Mouse (Mus musculus) forebrain, postnatal 0 days (tissue): Measurements from ENCODE around the gene Ptpn13. TPM values are rescaled to one million over a fixed set of nuclear protein-coding genes. Genes with fewer than 3 reads are reported as not detected.
A peak's percentile ranks its signal among the peaks of the same experiment; 100 is the strongest.

ENCODE experiments used
- ATAC-seq: fragments of 200-750 bp; cut with Nextera tagmentation; 2 replicates; pipeline ENCODE4 v1.8.0; 2017; ENCODE audit warnings: mild to moderate bottlenecking, moderate library complexity
- DNase-seq: peaks from one replicate; pipeline ENCODE4 v3.0.0-alpha.2; 2015
- H3K27ac ChIP-seq: fragments of 300-500 bp; sonication (generic); 2 replicates; pipeline ENCODE4 v1.5.1; 2014; ENCODE audit warnings: low read depth, mild to moderate bottlenecking, antibody characterized with exemption, low read length, moderate library complexity, mixed read lengths
- H3K27me3 ChIP-seq: fragments of 300-500 bp; sonication (generic); 2 replicates; pipeline ENCODE4 v1.6.1; 2014; ENCODE audit warnings: mild to moderate bottlenecking, low read length, mixed read lengths; ENCODE audit not compliant: insufficient read depth
- H3K36me3 ChIP-seq: fragments of 300-500 bp; sonication (generic); 2 replicates; pipeline ENCODE4 v1.6.1; 2014; ENCODE audit warnings: mild to moderate bottlenecking, moderate library complexity; ENCODE audit not compliant: insufficient read depth
- H3K4me1 ChIP-seq: fragments of 300-500 bp; sonication (generic); 2 replicates; pipeline ENCODE4 v1.6.1; 2014; ENCODE audit warnings: antibody characterized with exemption; ENCODE audit not compliant: insufficient read depth
- H3K4me2 ChIP-seq: fragments of 300-500 bp; sonication (generic); 2 replicates; pipeline ENCODE4 v1.6.1; 2014; ENCODE audit warnings: low read depth, mild to moderate bottlenecking, moderate library complexity
- H3K4me3 ChIP-seq: fragments of 300-500 bp; sonication (generic); 2 replicates; pipeline ENCODE4 v1.5.1; 2014; ENCODE audit warnings: low read depth, low read length, mixed read lengths
- H3K9ac ChIP-seq: fragments of 300-500 bp; sonication (generic); 2 replicates; pipeline ENCODE4 v1.6.1; 2014; ENCODE audit warnings: mild to moderate bottlenecking
- H3K9me3 ChIP-seq: fragments of 300-500 bp; sonication (generic); 2 replicates; pipeline ENCODE4 v1.6.1; 2016; ENCODE audit warnings: low read length
- CTCF ChIP-seq: sonication (generic); IDR thresholded peaks from 2 replicates; pipeline ENCODE4 v1.5.1; 2016; ENCODE audit warnings: antibody characterized with exemption, control low read depth, low read depth
- WGBS: fragments of 180-500 bp; shearing (Covaris S2); extraction: QIAGEN DNeasy Blood & Tissue Kit; methylation state at CpG from one replicate; pipeline ENCODE4 v1.1.7; 2014; 5-methylcytosine and 5-hydroxymethylcytosine counted together
- polyA plus RNA-seq: library from polyadenylated mRNA; unstranded; fragments of >200 nt; fragmentation: Nextera tagmentation; extraction: Ambion mirVana; gene quantifications from 2 replicates; pipeline ENCODE4 v1.2.1, GENCODE M21; 2015
- total RNA-seq: library from RNA; depleted of rRNA; stranded (reverse); fragments of >200 nt; gene quantifications from 2 replicates; pipeline ENCODE4 v1.2.3, GENCODE M21; 2014

Gene Ptpn13
- total and polyA plus RNA-seq, 2 experiments from 2014 or later: 1.8 to 16.2 TPM

- ATAC-seq: no peak
These were observed 173.9 kb downstream of the Ptpn13 start for GRCm38 (mm10) chr5:103598881-103599280.

GRCm38 (mm10) chr5:103603115-103603893 lies 178.3 kb downstream of the Ptpn13 start:
- peak; percentile 45 for ATAC-seq
- 31% methylated on average over 11 of the region's 11 CpGs for WGBS
- no peaks in the 10 kb centered on the region for H3K27me3 ChIP-seq
- no peaks in the 10 kb centered on the region for H3K4me1 ChIP-seq
- no peak overlapping the region for H3K27ac ChIP-seq
- TF ChIP-seq CTCF: no peak
- H3K9me3 ChIP-seq: no peaks in the 10 kb centered on the region
- H3K4me3 ChIP-seq: no peak overlapping the region
- no peaks in the 10 kb centered on the region for H3K36me3 ChIP-seq
- H3K9ac ChIP-seq: no peak overlapping the region
- no peak overlapping the region for H3K4me2 ChIP-seq
- DNase-seq: no peak

More at GRCm38 (mm10) chr5:103598881-103599280, 173.9 kb downstream of the Ptpn13 start:
- H3K27ac ChIP-seq: no peak overlapping the region
- no peaks in the 10 kb centered on the region for H3K9me3 ChIP-seq
- no peak overlapping the region for H3K9ac ChIP-seq
- H3K27me3 ChIP-seq: no peaks in the 10 kb centered on the region
- peaks cover 7% of the 10 kb centered on the region; the same call in 1 of the 2 replicates for H3K4me1 ChIP-seq
- no peak for TF ChIP-seq CTCF
- H3K4me2 ChIP-seq: no peak overlapping the region
- no peak for DNase-seq
- H3K36me3 ChIP-seq: no peaks in the 10 kb centered on the region
- H3K4me3 ChIP-seq: no peak overlapping the region
- WGBS: 84% methylated on average over 5 of the region's 5 CpGs

GRCm38 (mm10) chr5:103605707-103606106 lies 180.7 kb downstream of the Ptpn13 start:
- Histone ChIP-seq H3K4me1 (no peaks in the 10 kb centered on the region), H3K36me3 (no peaks in the 10 kb centered on the region), H3K27me3 (no peaks in the 10 kb centered on the region), H3K9ac (no peak overlapping the region), H3K4me3 (no peak overlapping the region), H3K27ac (no peak overlapping the region), H3K9me3 (no peaks in the 10 kb centered on the region), H3K4me2 (no peak overlapping the region)
- 78% methylated on average over 7 of the region's 7 CpGs for WGBS
- no peak for TF ChIP-seq CTCF
- ATAC-seq: no peak
- no peak for DNase-seq

- no peak overlapping the region for H3K4me3 ChIP-seq
- no peaks in the 10 kb centered on the region for H3K9me3 ChIP-seq
- ATAC-seq (no peak), DNase-seq (no peak)
- no peak overlapping the region for H3K27ac ChIP-seq
- H3K27me3 ChIP-seq: no peaks in the 10 kb centered on the region
- no peaks in the 10 kb centered on the region for H3K36me3 ChIP-seq
- no peak overlapping the region for H3K9ac ChIP-seq
- WGBS: 75% methylated on average over 5 of the region's 5 CpGs
- no peak for TF ChIP-seq CTCF
- no peak overlapping the region for H3K4me2 ChIP-seq
- H3K4me1 ChIP-seq: no peaks in the 10 kb centered on the region
These were observed 185.2 kb downstream of the Ptpn13 start for GRCm38 (mm10) chr5:103610148-103610547.

GRCm38 (mm10) chr5:103610856-103611472 lies 186.0 kb downstream of the Ptpn13 start:
- H3K4me2 ChIP-seq: no peak overlapping the region
- no peaks in the 10 kb centered on the region for H3K9me3 ChIP-seq
- no peak overlapping the region for H3K27ac ChIP-seq
- H3K9ac ChIP-seq: no peak overlapping the region
- H3K4me1 ChIP-seq: no peaks in the 10 kb centered on the region
- H3K27me3 ChIP-seq: no peaks in the 10 kb centered on the region
- WGBS: 85% methylated on average over 10 of the region's 10 CpGs
- H3K36me3 ChIP-seq: no peaks in the 10 kb centered on the region
- no peak for ATAC-seq
- DNase-seq: no peak
- no peak overlapping the region for H3K4me3 ChIP-seq
- TF ChIP-seq CTCF: no peak

GRCm38 (mm10) chr5:103612316-103612715 lies 187.3 kb downstream of the Ptpn13 start:
- Histone ChIP-seq H3K27ac (no peak overlapping the region), H3K4me3 (no peak overlapping the region), H3K36me3 (no peaks in the 10 kb centered on the region), H3K4me2 (no peak overlapping the region), H3K4me1 (no peaks in the 10 kb centered on the region), H3K9me3 (no peaks in the 10 kb centered on the region), H3K27me3 (no peaks in the 10 kb centered on the region), H3K9ac (no peak overlapping the region)
- WGBS: 85% methylated on average over 7 of the region's 7 CpGs
- TF ChIP-seq CTCF: peak; percentile 15; the same call in 1 of the 2 replicates
- no peak for DNase-seq
- ATAC-seq: no peak

GRCm38 (mm10) chr5:103614356-103614755 lies 189.4 kb downstream of the Ptpn13 start:
- Histone ChIP-seq H3K36me3 (no peaks in the 10 kb centered on the region), H3K9ac (no peak overlapping the region), H3K9me3 (no peaks in the 10 kb centered on the region), H3K4me2 (no peak overlapping the region), H3K4me1 (no peaks in the 10 kb centered on the region), H3K27ac (no peak overlapping the region), H3K27me3 (no peaks in the 10 kb centered on the region), H3K4me3 (no peak overlapping the region)
- DNase-seq (no peak), ATAC-seq (no peak)
- TF ChIP-seq CTCF: no peak
- WGBS: 89% methylated on average over 7 of the region's 7 CpGs
